Mouse (Mus musculus) megakaryocyte, embryonic 14.5 days (primary cell): ENCODE results near the gene Pfkfb2.

Experiments
- FLI1 ChIP-seq: IDR thresholded peaks from 2 replicates; pipeline ENCODE4 v1.6.1; 2012; ENCODE audit warnings: low read length, inconsistent platforms, mixed read lengths
- GATA1 ChIP-seq: IDR thresholded peaks from 3 replicates; pipeline ENCODE4 v1.6.1; 2012; ENCODE audit warnings: mixed read lengths, low read length, inconsistent platforms, borderline replicate concordance

DNA sequence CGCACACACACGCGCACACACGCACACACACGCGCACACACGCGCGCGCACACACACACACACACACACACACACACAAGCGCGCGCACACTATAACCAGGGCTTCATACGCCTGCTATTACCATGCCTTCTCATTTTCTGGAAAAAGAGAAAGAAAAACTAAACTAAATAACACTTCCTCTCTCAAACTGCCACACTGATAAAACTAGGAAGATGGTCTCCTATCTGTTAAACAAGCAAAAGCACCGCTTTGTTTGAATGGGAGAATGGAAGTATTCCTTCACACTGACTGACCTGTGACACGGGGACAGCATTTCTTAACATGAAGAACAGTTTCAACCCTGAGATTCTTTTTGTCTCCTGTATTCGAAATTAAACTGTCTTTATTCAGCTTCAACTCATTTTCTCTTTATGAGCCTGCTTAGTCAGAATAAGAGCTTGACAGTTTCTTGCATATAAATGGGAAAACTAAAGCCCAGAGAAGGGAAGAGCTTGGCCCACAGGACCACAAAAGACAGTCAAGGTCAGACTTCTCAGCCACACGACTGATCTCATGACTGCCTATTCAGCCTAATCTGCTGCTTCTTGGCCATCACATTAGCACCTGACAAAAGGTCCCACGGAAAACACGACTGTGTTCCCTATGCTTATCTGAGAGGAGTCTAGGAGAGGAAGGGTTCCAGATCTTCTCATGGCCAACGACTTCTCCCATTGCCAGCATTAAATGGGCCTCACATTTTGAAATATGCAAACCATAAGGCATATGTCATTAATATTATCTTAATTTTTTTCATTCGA lies 18.6 kb downstream of the Pfkfb2 start:
- TF ChIP-seq GATA1 (no peak), FLI1 (no peak)
